Mouse (Mus musculus): ENCODE results near the gene Plac1.

DNA sequence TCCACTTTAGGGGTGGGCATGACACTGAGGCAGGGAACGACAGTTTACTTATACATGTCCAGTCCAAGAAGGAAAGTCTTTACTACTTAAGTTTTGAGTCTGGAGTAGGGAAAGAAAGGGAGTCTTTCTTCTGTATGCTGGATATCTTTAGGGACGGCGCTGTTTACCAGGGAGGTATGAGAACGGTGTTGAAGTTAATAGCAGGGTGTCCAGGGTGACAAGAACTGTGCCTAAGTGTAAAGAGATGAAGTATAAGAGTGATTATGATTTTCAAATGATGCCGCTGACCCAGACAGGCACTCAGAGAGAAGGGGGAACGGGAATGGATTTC, 182.2 kb downstream of the Plac1 start:
- TF ChIP-seq CTCF (IDR thresholded peaks at IDR 0.05 in 2 of 3, conservative IDR thresholded peaks at IDR 0.05 in 1 of 3; ENCODE audit: control insufficient read depth in 1 of 3, insufficient read depth in 1 of 3, low read depth in 2 of 3, low read length in 3 of 3, poor library complexity in 1 of 3, severe bottlenecking in 1 of 3) (no peak), POLR2AphosphoS5 (IDR thresholded peaks at IDR 0.05; ENCODE audit: borderline replicate concordance, low read depth, low read length) (no peak), TCF12 (IDR thresholded peaks at IDR 0.05; ENCODE audit: low read depth, low read length) (no peak), ZNF384 (IDR thresholded peaks at IDR 0.05; ENCODE audit: low read depth, low read length) (no peak), MAX (IDR thresholded peaks at IDR 0.05; ENCODE audit: low read length) (no peak), POLR2A (IDR thresholded peaks at IDR 0.05; ENCODE audit: control insufficient read depth in 1 of 2, insufficient read depth in 1 of 2, low read depth in 1 of 2, low read length in 2 of 2, poor library complexity in 1 of 2) (no peak), TAL1 (IDR thresholded peaks at IDR 0.05; ENCODE audit: low read length) (no peak), ETS1 (IDR thresholded peaks at IDR 0.05; ENCODE audit: low read depth, low read length) (no peak), KAT2A (conservative IDR thresholded peaks at IDR 0.05; ENCODE audit: low read depth, low read length) (no peak), GATA1 (IDR thresholded peaks at IDR 0.05; ENCODE audit: low read depth, low read length) (no peak), SMC3 (IDR thresholded peaks at IDR 0.05; ENCODE audit: low read depth, low read length) (no peak)
